Mouse (Mus musculus): ENCODE data around the gene Fam222a.

Gene Fam222a

DNA sequence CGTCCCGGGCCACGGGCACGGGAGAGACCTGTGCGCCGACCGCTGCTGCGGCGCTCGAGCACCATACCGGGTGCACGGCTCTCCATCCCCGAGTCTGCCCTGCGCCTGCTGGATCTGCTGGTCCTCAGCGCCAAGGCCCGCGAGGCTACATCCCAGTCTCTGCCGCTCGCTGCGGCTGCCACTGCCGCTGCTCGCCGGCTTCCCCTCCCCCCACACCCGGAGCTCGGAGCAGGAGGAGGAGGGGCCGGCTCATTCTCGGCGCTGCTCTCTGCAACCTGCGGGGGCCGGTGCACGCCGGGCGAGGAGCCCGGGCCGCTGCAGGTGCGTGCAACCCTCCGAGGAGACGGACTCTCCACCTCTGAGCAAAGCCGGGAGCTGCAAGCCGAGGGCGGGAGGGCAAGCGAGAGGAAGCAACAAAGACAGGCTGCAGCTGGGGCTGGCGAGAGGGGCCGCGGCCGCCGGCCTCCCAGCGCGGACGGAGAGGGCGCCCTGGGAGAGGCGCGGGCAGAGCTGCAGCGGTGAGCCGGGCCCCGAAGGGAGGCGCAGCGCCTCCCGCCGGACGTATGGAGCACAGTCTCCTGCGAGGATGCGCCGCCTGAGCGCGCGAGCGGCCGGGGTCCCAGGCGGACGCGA is at the start of gene Fam222a:
Gene Fam222a, plus strand, starts transcription at position 452 of the 633 bp plus-strand sequence.
- peak; percentile 74 to 87 for DNase-seq

DNA sequence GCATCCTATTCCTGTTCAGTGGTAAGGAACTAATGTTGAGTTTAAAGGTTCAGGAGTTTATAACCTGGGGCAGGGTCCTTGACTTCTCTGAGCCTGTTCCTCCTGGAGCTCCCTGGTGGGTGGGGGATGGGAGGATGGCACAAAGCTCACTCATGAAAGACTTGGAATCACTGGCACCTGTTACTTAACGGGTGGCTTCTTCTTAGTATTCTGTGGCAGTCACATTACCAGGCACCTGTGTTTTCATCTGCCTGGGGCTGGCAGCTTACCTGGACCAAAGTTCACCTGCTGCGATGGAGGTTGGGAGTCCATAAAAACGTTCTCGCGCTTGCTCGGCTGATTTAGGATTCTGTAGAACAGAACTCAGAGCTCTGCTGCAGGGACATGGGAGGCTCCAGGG is 39.5 kb upstream of the Fam222a start:
- peak; percentile 45 to 69 for DNase-seq

DNA sequence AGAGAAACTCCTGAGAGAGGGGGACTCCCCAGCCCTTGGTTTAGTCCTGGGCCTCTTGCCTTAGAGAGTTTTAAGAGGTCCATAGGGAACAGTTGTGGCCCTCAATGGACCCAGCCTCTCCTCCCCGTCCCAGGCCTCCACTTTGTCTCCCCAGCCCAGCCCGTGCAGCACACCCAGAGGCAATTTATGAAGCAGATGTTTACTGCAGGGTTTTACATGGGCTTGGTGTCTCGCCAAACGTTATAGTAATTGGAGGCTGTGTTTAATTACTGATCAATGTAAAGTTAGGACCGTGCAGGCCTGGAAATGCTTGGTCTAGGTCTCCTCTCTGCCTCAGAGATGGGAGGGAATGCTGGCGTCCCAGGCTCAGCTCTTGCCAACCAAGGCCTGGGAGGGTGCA is 37.5 kb upstream of the Fam222a start:
- DNase-seq, result no peak

DNA sequence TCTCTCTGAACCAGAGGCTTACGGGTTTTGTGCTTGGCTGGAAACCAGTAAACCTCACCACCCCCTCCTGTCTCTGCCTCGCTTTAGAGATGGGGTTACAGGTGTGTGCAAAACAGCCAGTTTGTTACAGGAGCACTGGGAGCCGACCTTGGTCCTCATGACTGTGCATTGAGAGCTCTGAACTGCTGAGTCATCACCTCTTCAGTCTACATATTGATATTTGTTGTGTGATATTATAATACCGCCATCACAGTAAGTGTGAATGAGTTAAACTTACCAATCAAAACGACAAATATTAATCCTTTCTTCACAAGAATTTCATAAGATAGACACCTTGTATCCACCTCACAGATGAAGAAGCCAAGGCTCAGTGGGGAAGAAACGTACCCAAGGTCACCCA is 35.8 kb upstream of the Fam222a start:
- DNase-seq, result no peak

DNA sequence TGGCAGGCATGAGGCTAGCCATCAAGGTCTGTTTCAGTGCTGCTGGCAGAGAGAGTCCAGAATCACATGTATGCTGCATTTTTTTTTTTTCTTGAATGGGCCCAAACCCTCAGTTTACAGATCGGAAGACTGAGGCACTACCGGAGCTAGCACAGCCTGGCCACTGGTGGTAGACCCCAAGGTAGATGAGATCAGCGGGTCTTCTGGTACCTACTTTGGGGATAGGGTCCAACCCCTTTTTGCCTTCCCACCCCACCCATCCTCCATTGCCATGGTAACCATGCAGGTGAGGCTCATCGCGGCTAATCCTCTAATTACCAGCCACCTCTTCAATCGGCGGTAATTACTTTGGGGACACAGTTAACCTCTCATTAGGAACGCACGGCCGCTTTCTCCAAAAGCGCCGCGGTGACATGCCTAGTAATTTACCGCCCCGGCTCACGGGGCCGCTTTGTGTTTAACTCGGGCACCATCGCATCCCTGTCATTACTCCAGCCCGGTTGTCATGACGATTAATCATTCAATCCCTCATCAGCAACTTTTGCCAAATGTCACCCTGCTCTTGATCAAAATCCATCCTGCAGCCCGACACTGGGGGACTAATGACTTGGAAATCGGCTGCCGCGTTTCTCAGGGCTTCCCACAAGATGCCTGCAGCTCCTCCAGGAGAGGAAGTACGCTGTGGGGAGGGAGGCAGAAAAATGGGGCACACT is 30.4 kb upstream of the Fam222a start:
- DNase-seq, result peak in 1 of 2 experiments; percentile 6

DNA sequence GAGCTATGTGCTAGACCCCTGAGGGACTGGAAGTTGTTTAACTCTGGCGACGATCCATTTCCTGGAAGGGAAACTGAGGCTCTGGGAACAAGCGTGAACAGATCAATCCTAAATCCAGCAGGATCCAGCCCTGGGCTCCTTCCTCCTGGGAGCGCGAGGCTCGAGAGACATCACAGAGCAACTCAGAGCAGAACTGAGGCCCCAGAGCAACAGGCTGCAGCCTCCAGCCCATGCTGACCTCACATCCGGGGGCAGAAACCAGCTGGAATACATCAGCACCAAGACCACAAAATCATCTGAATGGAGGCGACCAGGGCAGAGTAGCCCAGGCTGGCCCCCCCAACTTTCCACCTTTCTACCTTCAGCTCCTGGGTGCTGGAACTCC is 29.8 kb upstream of the Fam222a start:
- peak; percentile 9 to 43 for DNase-seq

DNA sequence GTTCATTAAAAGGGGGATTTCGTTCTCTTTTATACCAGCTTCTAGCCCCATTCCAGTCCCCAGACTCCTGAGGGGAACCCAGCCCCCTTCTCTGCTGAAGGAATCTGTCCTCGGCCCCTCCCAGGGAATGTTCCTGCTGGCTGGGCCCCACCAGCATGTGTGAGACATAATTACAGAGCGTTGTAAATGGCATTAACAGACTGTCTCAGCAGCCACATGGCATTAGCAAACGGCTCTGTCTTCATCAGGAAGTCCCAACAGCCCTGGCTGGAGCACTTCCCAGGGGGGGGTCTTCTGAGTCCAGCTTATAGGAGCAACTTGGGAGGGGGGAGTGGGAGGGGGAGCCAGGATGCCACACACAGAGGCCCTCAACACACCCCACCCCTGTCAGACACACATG is 29.1 kb upstream of the Fam222a start:
- DNase-seq, result no peak

DNA sequence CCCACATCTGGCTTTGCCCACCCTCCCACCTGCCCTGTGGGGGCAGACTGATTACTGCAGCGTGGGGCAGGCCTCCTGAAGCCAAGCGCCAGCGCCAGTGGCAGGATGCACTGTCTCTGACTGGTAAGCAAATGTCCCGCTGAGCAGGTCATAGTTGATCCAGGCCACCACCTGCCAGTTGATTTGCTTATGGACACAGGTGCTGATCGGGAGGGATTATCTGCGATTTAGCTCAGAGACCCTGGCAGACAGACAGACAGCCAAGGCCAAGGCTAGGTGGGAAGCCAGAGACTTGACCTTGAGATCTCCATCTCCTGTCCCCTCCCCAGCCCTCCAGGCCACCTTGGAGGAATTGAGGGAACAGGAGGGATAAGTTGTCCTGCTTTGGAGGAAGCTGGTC is 28.1 kb upstream of the Fam222a start:
- DNase-seq, result no peak

DNA sequence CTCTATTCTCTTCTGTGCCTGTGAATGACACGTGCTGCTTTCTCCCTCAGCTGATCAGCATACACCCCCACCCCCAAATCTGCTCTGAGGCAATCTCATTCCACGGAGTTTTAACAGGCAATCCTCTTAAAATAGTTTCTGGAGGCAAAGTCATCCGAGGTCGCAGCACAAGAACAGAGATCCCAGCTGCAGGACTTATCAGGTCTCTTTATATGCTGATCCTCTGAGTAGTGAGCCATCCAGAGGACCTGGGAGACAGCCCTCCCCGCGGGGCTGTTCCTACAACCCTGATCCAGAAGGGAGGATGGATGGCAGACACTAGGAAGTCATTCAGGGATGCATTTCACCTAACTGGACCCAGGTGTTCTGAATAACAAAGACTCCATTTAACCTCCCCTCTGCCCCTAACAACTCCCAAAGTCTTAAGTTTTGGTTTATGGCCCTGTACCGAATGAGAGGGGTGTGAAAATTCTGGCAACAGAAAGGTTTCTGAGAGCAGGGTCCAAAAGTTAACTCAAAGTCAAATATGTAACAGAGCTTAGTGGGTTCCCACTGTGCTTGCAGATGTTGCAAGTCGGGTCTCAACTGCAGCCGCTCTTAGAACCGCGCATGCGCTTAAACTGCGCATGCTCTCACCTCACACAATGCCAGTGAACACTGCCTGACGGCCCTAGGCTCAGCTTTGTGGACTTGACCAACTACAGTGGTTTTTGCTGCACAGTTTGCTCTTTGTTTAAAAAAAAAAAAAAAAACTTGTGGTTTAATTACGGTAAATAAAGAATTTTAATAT is 26.0 kb upstream of the Fam222a start:
- peak in 1 of 2 experiments; percentile 32 for DNase-seq

DNA sequence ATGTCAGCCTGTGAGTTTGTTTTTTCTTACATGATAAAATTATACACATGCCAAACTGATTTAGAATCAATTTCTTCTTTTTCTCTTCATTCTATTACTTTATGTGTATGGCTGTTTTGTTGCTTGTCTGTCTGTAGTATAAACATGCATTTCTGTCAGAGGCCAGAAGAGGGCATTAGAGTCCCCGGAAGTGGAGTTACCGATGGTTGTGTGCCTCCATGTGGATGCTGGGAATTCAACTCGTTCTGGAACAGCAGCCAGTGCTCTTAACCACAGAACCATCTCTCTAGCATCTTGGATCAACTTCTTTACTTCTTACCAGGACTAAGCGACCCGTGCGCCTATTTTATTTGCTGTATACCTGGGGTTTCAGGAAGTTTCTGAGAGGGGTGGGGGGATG is 24.2 kb upstream of the Fam222a start:
- DNase-seq, result no peak

DNA sequence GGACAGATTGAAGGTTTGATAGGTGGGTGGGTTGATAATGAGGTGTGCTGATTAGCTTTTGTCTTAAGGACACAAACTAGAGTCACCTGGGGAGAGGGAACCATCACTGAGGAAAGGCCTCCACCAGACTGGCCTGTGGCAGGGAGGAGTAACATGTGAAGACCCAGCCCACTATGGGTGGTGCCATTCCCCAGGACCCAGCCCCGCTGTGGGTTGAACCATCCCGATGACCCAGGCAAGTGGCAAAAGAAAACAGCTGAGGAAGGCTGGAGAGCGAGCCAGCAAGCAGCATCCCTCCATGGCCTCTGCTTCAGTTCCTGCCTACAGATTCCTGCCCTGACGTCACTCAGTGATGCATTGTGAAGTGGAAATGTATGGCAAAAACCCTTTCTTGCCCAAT is 23.6 kb upstream of the Fam222a start:
- DNase-seq, result no peak

DNA sequence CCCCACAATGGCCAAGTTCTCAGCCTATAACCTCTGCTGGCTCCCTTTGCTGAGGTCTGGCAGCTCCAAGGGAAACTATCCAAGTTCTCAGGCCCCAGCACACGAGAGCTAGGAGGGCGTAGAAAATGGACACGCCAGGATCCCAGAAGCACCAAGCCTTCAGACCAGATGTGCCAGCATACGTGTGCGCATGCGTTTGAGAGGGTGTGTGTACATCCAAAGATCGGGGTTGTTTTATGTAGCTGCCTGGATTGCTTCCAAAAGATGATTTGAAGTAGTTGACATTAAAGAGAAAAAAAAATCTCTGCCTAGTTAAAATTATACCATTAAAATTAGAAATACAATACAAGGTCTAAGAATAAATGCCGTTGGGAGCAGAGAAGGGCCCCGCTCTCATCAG is 22.7 kb upstream of the Fam222a start:
- peak in 1 of 2 experiments; percentile 14 for DNase-seq

DNA sequence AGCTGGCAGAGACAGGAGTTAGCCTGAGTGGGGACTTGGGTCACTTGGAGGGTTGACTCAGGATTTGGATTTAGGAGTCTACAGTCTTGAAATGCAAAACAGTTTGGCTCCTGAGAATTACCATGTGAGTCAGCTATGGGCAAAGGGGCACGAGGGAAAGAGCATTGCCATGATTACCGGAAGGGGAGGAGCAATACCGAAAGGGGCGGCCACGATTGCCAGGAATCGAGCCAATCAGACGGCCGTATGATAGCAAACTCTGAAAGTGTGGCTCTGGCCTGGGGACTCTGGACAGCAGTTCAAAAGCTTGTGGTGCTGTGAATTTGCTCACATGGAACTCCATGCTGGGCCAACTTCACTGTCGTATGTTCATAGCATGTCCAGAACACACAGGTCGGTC is 18.8 kb upstream of the Fam222a start:
- no peak for DNase-seq

DNA sequence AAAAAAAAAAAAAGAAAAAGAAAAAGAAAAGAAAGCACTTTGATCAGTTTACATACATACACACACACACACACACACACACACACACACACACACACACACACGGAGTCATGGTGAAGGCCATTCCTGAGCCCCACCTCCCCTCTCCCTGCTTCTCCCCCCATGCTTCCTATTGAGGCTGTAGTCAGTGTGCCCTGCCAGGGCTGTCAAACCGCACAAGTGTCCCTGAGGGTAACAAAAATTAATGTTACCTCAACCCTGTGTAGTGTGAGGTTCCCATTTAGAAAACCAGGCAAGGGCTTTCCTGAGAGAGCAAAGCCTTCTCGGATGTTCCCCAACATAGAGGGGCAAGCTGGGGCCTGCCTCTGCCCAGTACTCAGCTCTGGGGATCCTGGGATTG is 18.0 kb upstream of the Fam222a start:
- no peak for DNase-seq

DNA sequence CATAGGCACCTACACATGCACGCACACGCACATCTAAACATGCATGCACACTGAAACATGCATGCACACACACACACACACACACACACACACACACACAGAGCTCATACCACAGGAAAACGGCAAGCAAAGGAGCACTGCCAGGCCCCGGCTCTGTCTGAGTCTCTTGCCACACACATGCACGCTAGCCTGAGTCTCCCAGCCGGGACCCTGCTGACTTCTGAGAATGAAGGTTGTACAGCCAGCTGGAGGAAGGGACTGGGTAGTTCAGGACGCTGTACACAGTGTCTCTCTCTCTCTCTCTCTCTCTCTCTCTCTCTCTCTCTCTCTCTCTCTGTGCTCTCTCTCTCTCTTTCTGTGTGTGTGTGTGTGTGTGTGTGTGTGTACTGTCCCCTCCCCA is 17.4 kb upstream of the Fam222a start:
- no peak for DNase-seq

DNA sequence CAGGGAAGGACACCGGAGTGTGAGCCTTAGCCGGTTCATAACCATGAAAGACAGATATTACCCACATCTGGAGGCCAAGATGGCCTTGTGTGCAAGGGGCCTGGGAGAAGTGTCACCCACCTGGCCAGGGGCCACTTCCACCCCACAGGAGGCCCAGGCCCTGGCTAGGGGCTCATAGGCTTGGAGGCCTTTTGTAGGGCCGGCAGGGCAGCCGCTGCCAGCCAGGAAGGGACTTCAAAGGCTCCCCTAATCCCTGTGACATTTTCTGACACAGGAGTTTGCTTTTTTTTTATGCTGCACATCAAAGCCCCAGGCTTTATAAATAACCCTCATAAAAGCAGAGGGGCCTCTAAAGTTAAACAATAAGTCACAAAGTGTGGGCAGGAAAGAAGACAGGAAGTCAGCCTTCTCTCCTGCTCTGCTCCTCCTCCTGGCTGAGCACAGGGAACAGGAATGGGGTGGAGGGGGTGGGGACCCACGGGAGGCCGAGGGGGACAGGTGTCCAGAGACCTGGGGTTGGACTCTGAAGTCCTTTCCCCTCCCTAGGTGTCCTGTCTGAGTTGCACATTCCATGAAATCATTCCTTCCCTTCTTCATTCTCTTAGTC is 16.8 kb upstream of the Fam222a start:
- DNase-seq, result no peak

DNA sequence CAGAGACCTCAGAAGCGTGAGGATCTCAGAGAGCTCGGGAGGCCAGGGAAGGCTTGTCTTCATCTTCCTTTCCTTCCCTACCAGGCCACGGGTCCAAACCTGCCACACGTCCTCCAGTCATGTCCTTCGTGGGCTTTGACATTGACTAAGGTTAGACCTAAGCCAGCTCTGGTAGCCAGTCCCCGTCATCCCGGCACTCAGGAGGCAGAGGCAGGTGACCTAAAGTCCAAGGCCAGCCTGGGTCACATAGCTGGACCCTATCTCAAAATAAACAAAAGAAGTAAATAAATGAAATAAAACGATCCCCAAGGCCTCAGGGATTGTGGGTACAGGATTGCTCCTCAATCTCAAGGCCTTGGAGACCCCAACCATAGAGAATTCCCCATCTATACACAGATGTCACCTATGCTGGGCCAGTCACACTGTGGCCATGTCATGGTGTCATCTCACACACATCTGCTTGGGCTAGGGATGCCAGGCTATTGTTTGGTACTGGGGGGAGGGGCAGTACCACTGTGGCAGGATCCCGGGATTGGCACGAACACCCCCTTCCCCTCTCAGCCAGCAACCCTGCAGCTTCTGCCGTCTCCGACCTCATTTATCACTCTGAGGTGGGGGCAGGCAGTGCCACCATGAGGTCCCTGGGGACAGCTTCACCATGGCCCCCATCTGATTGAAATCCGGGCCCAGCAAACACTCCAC is 15.2 kb upstream of the Fam222a start:
- no peak for DNase-seq

DNA sequence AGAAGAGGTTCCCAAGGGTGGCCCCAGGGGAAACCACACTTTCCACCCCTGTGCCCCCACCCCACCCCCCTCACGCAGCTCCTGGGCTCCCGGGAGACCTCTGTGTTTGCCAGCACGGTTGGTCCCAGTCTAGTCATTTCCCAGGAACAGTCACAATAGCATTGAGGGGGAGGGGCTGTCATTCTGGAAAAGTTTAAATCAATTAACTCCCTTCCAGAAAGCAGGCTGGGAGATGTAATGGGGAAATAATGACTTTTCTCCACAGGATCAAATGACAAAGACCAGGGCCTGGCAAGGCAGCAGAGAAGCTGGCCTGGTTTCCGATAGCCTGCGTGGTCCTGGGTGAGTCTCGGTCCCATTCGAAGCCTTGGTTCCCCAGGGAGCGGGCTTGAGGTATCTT is 14.1 kb upstream of the Fam222a start:
- DNase-seq, result no peak

DNA sequence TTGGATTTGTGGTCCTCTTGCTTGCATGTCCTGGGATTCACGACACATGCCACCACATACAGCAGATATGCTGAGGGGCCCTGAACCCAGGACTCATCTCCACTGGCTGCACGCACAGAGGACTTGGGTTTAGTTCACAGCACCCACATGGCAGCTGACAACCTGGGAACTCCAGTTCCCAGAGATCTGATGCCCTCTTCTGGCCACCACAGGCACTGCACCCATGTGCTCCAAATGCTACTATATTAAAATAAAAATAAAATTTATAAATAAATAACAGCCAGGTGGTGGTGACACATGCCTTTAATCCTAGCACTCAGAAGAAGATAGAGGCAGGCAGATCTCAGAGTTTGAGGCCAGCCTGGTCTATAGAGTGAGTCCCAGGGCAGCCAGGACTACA is 12.4 kb upstream of the Fam222a start:
- DNase-seq, result no peak

DNA sequence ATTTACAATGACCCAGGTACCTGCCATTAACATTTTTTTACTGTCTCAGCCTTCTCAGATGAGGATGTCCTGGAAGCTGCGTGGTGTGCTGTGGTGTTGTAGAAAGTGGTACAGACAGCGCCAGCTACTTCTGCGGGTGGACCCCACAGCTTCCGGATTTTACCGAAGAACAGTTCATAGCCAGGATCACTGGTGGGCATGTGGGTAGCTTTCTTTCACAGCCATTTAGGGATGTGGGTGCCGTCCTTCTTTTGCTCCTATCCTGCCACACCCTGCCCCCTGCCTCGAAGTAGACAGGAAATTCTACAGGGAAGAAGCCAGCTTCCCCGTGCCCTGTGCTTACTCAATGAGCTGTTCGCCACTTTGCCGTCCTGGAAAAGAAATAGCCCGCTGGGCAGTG is 11.7 kb upstream of the Fam222a start:
- DNase-seq, result no peak

DNA sequence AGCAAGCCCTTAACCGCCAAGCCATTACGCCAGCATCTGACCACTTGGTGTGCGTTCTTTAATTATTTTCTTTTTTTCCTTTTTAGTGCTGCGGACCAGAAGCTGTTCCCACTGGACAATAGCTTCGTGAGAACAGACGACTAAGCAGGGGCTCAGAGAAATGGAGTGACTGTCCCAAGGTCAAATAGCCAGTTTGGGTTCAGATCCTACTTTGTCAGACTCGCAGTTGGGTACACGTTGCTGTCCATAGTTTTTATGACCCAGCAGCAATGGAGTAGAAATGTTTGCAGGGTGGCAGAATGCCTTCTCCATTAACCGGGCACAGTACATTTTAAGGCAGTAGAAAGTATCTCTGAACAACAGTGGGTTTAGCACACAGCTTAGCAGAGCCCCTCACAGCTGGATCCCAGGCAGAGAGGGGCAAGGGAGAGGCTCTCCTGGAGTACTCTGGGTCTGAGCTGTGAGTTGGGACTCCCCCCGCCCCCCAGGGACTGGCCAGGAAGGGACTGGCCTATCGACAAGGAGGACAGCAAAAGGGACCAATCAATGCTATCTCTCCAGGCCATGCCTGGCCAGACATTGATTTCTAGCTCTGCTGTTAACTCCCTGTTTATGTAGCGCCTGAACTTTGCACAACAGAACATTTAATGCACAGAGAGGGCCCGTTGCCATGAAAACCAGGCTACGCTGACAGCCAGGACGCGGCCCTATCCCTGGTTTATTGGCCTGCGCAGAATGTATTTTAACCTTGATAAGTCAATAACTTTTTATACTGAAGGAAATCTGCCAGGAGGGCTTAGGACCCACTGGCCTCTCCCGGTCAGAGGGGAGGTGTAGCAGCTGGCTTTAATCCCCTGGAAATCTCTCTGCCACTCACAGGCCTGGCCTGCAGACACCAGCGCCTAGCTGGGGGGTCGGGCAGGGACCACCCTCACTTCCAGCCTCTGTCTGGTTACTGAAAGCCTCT is 9.8 kb upstream of the Fam222a start:
- DNase-seq, result no peak

DNA sequence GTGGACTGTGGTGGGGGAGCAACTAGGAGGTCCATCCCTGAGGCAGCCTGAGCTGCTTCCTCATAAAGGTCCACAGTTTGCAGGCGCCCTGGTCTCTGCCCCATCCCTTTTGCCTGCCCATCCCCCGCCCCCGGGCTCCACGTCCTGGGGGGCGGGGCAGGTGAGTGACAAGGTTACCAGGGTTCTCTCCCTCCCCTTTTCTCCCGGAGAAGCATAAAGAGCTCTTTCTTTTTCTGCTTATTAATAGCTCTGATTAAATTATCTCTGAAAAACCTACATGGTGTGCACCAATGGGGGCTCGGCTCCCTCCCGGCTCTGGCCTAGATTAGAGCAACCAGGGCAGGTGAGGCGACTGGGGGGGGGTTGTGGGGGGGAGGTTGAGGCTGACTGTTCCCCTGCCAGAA is 7.3 kb upstream of the Fam222a start:
- DNase-seq, result peak in 1 of 2 experiments; percentile 50
